Mouse (Mus musculus): ENCODE results near the gene Hist1h4n. TPM values are rescaled to one million over a fixed set of nuclear protein-coding genes. Genes with fewer than 3 reads are reported as not detected.
"Not testable (repeated sequence)": the region's sequence is repeated elsewhere in the genome, so short reads cannot be mapped to it uniquely, and the experiment has no call there.

Hist1h4n gene
- 61.9 and 76.0 TPM in 2 replicates for polyA plus RNA-seq (2012; rRNA removed)

DNA sequence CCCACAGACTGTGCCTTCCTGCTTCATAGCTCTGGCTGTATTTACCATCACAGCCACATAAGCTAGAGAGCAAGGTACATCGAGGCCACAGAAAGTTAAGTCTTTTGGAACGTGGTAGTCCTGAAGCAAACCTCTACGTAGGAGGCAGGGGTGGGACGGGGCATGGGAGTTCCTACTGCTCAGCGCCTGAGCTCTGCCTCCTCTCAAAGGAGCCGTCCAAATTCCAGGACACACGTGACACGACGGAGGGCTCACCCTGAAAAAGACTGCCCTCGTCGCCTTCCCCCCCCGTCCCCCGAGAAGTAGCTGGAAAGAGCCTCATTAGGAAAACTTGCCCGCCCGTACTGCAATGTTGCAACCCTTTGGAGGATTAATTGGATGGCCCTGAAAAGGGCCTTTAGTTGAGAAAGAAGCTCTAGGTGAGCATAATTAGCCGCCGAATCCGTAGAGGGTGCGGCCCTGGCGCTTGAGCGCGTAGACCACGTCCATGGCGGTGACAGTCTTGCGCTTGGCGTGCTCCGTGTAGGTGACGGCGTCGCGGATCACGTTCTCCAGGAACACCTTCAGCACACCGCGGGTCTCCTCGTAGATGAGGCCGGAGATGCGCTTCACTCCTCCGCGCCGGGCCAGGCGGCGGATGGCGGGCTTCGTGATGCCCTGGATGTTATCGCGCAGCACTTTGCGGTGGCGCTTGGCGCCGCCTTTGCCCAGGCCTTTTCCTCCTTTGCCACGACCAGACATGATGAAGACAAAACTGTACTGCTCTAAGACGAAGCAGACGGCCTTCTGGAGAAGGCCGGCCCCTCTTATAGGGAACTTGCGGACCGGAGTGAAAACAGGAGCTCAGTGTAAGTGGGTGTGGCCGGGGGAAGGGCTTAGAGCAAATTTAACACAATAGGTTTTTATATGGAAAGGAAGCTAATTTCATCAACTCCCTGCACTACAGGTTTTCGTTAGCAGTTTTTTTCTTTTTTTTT is at the start of gene Hist1h4n:
Gene Hist1h4n (minus strand): TSS at position 779 of the 977 bp plus-strand sequence.
- 0 out of 2 replicates have a peak within 1 kb of the TSS, but pooled peaks have one; percentile 9 for H3K27ac ChIP-seq (ENCODE audit: insufficient read depth, low read length)
- H3K27me3 ChIP-seq (ENCODE audit: control insufficient read depth, insufficient read depth, low read length); H3K4me3 ChIP-seq (ENCODE audit: extremely low read depth, insufficient read depth, insufficient read length); H3K4me1 ChIP-seq (ENCODE audit: control insufficient read depth, insufficient read depth, insufficient read length); H3K36me3 ChIP-seq (ENCODE audit: control insufficient read depth, insufficient read depth, low read length): not testable (repeated sequence)
- DNase-seq (ENCODE audit: low read depth in 1 of 2, low spot score in 2 of 2): peak in 1 of 2 experiments; percentile 31
- under 1% methylated on average over 28 of the region's 58 CpGs for WGBS

DNA sequence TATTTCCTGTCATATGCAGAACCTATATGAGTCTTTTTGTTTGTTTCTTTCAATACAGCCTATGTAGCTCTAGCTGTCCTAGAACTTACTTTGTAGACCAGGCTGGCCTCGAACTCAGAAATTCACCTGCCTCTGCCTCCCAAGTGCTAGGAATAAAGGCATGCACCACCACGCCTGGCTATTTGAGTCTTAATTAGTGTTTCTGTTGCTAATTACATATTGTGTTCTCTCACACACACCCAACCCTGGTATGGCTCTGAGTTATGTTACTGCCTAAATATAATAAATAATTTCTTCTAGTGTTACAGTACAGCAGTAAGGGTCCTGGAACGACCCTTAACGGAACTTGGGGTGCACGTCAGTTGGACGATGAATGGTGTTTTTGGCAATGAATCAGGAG is 48.7 kb upstream of the Hist1h4n start:
- WGBS: 89% methylated on average over 6 of the region's 6 CpGs
- TF ChIP-seq POLR2A (IDR thresholded peaks at IDR 0.05; ENCODE audit: low read depth, low read length) (no peak), CTCF (IDR thresholded peaks at IDR 0.05; ENCODE audit: extremely low read depth, insufficient read depth, insufficient read length, insufficient replicate concordance) (no peak)
- no peak for DNase-seq (ENCODE audit: low read depth in 1 of 2, low spot score in 2 of 2)

DNA sequence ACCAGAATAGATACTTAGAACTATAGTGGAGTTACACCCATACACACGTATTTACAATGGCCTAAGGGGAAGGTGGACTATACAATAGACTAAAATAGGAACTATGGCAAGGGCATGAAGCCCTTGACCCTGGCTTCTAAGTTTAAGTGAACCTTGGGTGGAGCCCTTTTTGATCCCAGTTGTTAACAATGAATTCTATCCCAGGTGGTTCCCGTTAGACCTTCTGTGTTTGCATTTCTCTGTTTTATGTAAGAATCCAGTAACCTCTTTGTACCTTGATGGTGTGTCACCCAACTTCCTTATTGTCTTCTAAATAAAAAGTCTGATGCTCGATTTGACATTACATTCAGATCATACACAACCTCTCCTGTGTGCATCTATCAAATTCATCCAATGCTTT is 33.5 kb upstream of the Hist1h4n start:
- 76% methylated on average over 3 of the region's 3 CpGs for WGBS
- H3K4me1 ChIP-seq (ENCODE audit: control insufficient read depth, insufficient read depth, insufficient read length); H3K36me3 ChIP-seq (ENCODE audit: control insufficient read depth, insufficient read depth, low read length); H3K27me3 ChIP-seq (ENCODE audit: control insufficient read depth, insufficient read depth, low read length); DNase-seq (ENCODE audit: low read depth in 1 of 2, low spot score in 2 of 2); H3K4me3 ChIP-seq (ENCODE audit: extremely low read depth, insufficient read depth, insufficient read length); H3K27ac ChIP-seq (ENCODE audit: insufficient read depth, low read length): not testable (repeated sequence)

More for the DNA sequence above, 48.7 kb upstream of the Hist1h4n start:
- H3K36me3 ChIP-seq (ENCODE audit: control insufficient read depth, insufficient read depth, low read length): no peaks in the 10 kb centered on the region
- H3K27me3 ChIP-seq (ENCODE audit: control insufficient read depth, insufficient read depth, low read length): 0 out of 2 replicates have a peak, but pooled peaks cover 1% of the 10 kb centered on the region
- H3K27ac ChIP-seq (ENCODE audit: insufficient read depth, low read length): no peak overlapping the region
- H3K4me3 ChIP-seq (ENCODE audit: extremely low read depth, insufficient read depth, insufficient read length): no peak overlapping the region
- no peaks in the 10 kb centered on the region for H3K4me1 ChIP-seq (ENCODE audit: control insufficient read depth, insufficient read depth, insufficient read length)

DNA sequence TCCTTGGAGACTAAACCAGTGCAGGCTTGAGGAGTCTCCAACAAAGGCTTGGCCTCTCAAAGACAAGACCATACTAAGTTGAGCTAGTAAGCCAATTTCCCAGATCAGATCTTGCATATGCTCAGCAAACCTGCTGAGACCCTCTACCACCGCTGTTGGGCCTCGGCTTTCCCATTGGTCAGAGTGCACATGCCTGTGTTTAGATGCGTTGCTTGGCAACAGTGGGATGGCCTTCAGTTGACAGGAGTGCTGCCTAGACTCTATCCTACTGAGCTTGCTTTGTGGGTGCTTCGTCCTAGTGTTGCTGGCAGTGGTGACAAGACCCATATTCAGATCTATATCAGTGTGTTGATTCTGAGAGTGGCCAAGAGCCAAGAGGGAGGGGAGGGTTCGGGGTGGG is 29.6 kb upstream of the Hist1h4n start:
- Histone ChIP-seq H3K27ac (ENCODE audit: insufficient read depth, low read length) (no peak overlapping the region), H3K4me3 (ENCODE audit: extremely low read depth, insufficient read depth, insufficient read length) (no peak overlapping the region), H3K36me3 (ENCODE audit: control insufficient read depth, insufficient read depth, low read length) (no peaks in the 10 kb centered on the region), H3K27me3 (ENCODE audit: control insufficient read depth, insufficient read depth, low read length) (no peaks in the 10 kb centered on the region), H3K4me1 (ENCODE audit: control insufficient read depth, insufficient read depth, insufficient read length) (no peaks in the 10 kb centered on the region)
- 73% methylated on average over 5 of the region's 5 CpGs for WGBS
- no peak for TF ChIP-seq CTCF (IDR thresholded peaks at IDR 0.05; ENCODE audit: extremely low read depth, insufficient read depth, insufficient read length, insufficient replicate concordance)
- no peak for TF ChIP-seq POLR2A (IDR thresholded peaks at IDR 0.05; ENCODE audit: low read depth, low read length)
- DNase-seq (ENCODE audit: low read depth in 1 of 2, low spot score in 2 of 2): no peak

DNA sequence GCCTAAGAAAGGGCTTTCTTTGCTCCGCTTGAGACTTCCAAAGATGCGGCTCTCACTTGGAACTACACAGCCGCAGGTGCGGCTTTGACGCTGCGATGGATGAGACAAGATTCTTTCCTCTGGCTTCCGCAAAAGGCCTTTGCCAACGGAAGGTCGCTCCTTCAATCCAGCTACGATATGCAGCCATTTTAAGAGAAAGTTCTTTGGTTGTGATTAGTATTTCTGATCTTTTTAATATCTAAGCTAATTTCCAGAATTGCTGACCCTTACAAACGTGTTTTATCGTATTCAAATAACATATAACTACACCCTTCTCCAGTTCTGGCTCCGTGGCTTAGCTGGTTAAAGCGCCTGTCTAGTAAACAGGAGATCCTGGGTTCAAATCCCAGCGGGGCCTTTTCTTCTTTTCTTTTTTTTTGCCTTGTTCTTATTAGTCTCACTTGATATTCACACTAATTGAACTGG is 23.7 kb upstream of the Hist1h4n start:
- H3K4me3 ChIP-seq (ENCODE audit: extremely low read depth, insufficient read depth, insufficient read length): peak overlapping the region; percentile 20; the same call in 1 of the 2 replicates
- TF ChIP-seq POLR2A (IDR thresholded peaks at IDR 0.05; ENCODE audit: low read depth, low read length) (no peak), CTCF (IDR thresholded peaks at IDR 0.05; ENCODE audit: extremely low read depth, insufficient read depth, insufficient read length, insufficient replicate concordance) (no peak)
- H3K36me3 ChIP-seq (ENCODE audit: control insufficient read depth, insufficient read depth, low read length): no peaks in the 10 kb centered on the region
- no peak for DNase-seq (ENCODE audit: low read depth in 1 of 2, low spot score in 2 of 2)
- H3K27ac ChIP-seq (ENCODE audit: insufficient read depth, low read length): no peak overlapping the region
- WGBS: 15% methylated on average over 15 of the region's 15 CpGs
- H3K4me1 ChIP-seq (ENCODE audit: control insufficient read depth, insufficient read depth, insufficient read length): peaks cover 4% of the 10 kb centered on the region
- no peaks in the 10 kb centered on the region for H3K27me3 ChIP-seq (ENCODE audit: control insufficient read depth, insufficient read depth, low read length)

DNA sequence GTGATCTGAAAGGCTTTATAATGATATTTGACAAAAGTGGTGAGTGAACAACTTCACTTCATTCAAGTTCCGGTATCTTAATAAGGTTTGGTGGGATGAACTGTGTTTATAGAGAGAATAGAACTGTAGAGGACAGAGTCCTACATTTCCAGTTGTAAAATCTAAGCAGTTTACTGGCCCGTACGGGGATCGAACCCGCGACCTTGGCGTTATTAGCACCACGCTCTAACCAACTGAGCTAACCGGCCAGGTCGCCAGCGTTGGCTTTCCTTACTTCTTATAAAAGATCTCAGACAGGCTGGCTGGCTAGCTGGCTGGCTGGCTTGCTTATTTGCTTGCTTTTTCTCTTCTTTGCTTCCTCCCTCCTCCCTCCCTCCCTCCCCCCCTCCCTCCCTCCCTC is 23.1 kb upstream of the Hist1h4n start:
- WGBS: 18% methylated on average over 11 of the region's 11 CpGs
- H3K27ac ChIP-seq (ENCODE audit: insufficient read depth, low read length): no peak overlapping the region
- H3K4me1 ChIP-seq (ENCODE audit: control insufficient read depth, insufficient read depth, insufficient read length): peaks cover 4% of the 10 kb centered on the region
- no peaks in the 10 kb centered on the region for H3K36me3 ChIP-seq (ENCODE audit: control insufficient read depth, insufficient read depth, low read length)
- no peak overlapping the region for H3K4me3 ChIP-seq (ENCODE audit: extremely low read depth, insufficient read depth, insufficient read length)
- H3K27me3 ChIP-seq (ENCODE audit: control insufficient read depth, insufficient read depth, low read length): no peaks in the 10 kb centered on the region
- peak; percentile 14 to 52 for DNase-seq (ENCODE audit: low read depth in 1 of 2, low spot score in 2 of 2)
- no peak for TF ChIP-seq CTCF (IDR thresholded peaks at IDR 0.05; ENCODE audit: extremely low read depth, insufficient read depth, insufficient read length, insufficient replicate concordance)
- TF ChIP-seq POLR2A (IDR thresholded peaks at IDR 0.05; ENCODE audit: low read depth, low read length): no peak

All from spleen, adult 2 months (tissue).